Mouse (Mus musculus): ENCODE results near the gene Rars.

Rars gene

DNA sequence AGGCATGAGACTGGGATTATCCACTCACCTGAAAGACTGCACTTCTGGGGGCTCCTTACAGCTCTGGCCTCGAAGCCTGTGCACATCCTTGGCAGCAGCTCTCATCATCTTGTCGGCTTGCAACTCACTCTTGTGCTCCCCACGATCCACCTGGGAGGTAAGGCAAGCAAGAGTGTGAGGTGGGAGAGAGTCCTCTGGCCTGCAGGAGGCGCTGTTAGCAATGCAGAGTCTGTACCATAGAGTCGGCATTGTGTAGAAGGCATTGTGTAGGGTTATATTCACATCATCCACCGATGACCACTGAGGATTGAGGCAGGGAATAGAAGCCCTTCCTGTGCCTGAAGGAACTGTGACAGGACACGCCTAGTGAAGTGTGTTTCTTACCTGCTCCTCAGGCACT is 6.0 kb upstream of the Rars start:
- in situ Hi-C loops (cut with MboI, MseI), result loop anchor here in 1 of 2 experiments (25.0 kb wide), 1 partner anchor 1003 kb away; the partner anchor contains the start of gene Spdl1

DNA sequence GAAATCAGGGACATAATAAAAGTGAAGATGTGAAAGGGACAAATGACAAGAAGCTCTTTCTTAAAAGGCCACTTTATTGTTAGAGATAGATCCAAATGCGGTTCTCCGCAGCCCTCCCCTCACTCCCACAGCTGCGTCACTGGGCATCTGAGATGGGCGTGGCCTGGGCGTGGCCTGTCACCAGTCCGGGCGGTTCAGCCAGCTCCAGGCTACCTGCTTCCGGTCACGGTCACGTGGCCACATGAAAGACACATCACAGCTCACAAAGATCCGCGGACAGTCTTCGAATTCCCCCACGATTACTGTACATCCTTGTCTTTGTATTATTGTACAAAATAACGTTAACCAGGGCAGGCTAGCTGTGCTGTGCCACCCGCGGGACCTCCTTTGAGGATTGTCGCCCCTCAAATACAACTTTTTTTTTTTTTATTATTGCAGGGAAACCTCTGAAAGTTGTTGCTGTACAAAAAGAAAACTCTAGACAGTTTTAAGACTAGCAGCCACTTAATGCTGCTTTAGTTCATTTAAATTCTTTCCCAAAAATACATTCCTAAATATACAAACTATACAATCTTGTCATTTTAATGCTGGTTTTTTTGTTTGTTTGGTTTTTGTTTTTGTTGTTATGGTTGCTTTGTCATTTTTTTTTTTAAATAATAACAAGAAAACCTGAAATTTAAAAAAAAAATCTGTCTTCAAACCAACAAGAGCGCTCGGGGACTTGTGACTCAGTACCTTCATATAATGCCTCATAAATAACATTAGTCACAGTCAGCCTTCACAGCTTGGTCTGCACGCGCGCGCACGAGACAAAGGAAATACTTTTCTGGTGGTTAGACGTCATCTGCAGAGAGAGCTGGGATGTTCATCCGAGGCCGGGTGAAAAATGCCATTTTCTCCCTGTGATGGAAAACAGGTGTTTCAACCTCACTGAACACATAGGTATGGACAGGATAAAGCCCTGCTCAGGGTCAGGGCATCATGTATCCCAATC is 4.3 kb upstream of the Rars start:
- in situ Hi-C loops (cut with MboI, MseI), result loop anchor here (10.0 to 25.0 kb wide), 3 partner anchors 1001 to 1304 kb away; partner anchors contain the start of gene Spdl1 (in 2 of the 2)

DNA sequence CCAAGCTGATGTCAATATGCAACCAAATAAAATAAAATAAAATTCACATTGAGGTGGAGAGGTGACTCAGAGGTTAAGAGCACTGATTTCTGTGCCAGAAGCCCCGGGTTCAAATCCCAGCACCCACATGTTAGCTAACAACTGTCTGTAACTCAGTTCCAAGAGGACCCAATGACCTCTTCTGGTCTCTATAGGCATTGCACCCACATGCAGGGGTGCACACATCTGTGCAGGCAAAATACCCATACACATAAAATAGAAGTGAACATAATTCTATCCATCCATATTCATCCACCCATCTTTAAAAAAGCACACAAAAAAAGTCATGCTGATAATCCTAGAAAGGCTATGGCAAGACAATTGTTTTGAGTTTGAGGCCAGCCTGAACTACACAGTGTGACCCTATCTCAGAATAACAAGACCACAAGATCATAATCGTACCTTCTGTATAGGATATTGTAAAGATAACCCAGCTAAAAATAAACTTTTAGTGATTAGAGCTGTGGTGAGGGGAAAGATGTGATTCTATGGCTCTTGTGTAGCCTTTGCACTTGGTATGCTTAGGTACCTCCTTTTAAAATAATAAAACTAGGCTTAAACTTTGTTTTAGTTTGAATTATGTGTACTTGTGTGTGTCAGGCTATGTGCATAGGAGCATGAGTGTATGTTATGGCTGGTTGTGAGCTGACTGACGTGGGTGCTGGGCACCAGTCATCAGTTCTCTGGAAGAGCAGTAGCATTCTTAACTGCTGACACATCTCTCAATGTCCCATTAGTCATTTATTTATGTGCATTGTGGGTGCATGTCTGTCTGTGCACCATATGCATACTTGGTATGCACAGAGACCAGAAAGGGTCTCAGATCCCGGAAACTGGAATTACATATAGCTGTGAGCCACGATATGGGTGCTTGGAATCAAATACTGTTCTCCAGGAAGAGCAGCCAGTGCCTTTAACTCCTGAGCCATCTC is 3.1 kb upstream of the Rars start:
- in situ Hi-C loops (cut with MboI, MseI), result loop anchor here (10.0 to 25.0 kb wide), 3 partner anchors 1000 to 1303 kb away; partner anchors contain the start of gene Spdl1 (in 2 of the 2)

DNA sequence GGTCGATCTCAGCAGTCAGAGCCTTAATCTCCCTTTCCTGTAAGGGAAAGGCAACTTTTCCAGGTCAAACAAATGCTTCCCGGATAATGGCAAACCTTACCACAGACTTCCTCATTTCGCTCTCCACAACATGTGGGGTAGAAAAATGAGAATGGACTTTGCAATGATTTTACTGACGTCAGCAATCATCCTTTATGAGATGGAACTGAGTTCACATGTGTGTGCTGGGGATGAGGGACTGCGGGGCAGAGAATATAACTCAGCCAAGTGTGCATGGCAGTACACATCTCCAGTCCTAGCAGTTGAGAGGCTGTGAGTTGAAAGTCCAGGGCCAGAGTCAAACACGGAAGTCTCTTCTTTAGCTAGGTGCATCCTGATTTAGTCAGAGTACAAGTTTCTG is 1.0 kb downstream of the Rars start:
- in situ Hi-C loops (cut with MboI, MseI), result loop anchor here (5.0 to 25.0 kb wide), 5 partner anchors 36 to 1298 kb away; partner anchors contain the start of genes Pank3 (in 2 of the 2), Spdl1 (in 2 of the 2) and Fbll1 (in 1 of the 2)

DNA sequence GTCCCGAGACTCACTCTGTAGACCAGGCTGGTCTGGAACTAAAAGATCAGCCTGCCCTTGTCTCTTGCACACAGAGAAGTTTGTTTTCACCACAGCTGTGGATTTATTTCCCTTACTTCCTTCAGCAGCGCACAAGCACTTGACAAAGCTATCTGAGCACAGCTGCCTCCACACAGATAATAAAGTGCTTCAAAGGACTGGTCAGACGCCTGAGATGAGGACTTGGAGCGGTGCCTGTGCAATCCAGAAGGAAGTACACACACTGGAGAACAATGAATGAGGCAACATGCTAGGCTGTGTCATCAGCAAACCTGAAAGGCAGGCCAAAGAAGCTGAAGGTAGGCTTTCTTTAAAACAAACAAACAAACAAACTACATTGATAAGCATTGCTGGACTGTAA is 2.2 kb downstream of the Rars start:
- in situ Hi-C loops (cut with MboI, MseI), result loop anchor here (5.0 to 25.0 kb wide), 5 partner anchors 35 to 1297 kb away; partner anchors contain the start of genes Pank3 (in 2 of the 2), Spdl1 (in 2 of the 2) and Fbll1 (in 1 of the 2)

DNA sequence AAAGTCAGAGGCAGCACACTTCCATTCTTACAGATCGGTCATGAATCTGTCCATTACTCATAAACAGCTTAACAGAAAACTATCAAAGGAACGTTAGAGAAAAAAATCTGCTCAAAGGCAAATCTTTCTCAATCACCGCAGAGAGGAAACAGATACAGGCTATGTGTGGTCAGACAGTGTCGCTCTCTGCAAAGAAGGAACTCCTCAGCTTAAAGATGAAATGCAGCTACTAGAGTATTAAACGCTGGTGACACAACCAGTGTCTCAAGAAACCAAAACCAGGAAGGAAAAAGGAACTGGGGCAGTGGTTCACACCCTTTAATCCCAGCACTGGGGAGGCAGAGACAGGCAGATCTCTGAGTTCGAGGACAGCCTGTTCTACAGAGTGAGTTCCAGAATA is 6.6 kb downstream of the Rars start:
- in situ Hi-C loops (cut with MboI, MseI), result loop anchor here in 1 of 2 experiments (25.0 kb wide), 1 partner anchor 990 kb away; the partner anchor contains the start of gene Spdl1

DNA sequence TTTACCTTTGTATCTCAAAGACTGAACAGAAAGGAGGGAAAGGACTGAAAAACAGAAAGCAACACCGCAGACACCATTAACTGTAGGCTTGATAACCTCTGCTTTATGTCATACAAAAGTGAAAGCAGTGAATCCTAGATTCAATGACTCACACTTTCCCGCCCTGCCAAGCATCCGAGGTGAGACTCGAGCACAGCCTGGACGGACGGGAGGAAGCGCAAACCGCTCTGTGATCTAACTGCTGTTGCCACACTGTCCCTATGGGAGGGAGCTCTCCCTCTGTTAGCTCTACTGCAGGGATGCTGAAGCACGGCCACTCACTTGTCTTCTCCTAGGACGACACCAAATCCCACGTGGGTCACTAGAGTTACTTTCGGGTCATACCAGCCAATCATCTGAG is 18.0 kb downstream of the Rars start:
- in situ Hi-C loops (cut with MboI, MseI), result no loop called here

DNA sequence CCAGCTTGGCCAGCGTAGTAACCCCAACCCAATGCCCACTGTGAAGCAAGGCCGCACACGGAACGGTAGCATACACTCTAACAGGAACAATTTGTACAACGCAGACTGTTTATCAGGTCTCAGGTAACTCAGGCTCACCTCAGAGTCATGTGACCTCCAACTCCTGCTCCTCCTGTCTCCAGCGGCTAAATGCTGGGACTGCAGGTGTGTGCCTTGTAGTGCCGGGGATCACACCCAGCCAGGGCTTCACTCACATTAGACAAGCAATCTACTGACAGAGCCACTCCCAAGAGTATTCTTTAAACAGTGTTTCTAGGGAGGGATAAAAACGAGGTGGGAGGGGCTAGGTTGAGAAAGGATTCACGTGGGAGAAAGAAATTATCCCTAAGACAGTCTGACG is 22.8 kb downstream of the Rars start:
- in situ Hi-C loops (cut with MboI, MseI), result no loop called here

DNA sequence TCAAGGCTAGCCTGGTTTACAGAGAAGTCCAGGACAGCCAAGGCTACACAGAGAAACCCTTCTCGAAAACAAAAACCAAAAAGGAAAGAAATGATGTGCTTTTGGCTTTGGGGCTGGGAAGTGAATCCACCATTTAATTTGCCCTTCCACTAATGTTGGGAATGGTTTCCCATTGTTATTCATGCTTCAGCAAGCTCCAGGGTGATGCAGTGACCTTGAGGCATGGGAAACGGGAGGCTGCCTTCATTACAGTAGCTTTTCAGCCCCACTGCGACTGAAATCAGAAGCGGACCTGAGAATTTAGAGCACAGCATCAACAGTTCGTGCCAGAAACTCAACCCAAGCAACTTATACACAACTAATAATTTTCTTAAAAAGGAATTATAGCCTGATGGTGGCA is 33.0 kb downstream of the Rars start:
- in situ Hi-C loops (cut with MboI, MseI), result no loop called here

DNA sequence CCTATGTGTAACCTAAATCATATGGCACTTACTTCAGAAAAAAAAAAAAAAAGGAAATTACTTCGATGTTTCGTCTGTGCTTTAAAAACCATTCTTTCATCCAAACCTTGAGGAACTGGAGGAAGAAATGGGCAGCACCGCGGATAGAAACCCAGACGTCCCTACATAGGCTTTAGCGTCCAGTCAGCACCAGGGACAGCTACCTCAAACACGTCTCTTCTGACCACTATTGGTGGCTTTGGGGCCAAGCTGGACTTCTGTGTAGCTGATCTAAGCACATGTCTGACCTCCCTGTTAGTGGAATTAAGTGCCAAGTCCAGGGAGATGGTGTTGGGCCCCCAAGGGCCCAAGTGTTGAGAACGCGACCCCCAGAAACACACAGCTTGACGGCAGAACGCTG is 35.4 kb downstream of the Rars start, which contains the start of gene Fbll1:
Gene Fbll1, minus strand, starts transcription at position 11 of the 400 bp plus-strand sequence.
- in situ Hi-C loops (cut with MboI, MseI), result loop anchor here in 1 of 2 experiments (5.0 to 25.0 kb wide), 2 partner anchors 33 to 1087 kb away; partner anchors contain the start of gene Rars

DNA sequence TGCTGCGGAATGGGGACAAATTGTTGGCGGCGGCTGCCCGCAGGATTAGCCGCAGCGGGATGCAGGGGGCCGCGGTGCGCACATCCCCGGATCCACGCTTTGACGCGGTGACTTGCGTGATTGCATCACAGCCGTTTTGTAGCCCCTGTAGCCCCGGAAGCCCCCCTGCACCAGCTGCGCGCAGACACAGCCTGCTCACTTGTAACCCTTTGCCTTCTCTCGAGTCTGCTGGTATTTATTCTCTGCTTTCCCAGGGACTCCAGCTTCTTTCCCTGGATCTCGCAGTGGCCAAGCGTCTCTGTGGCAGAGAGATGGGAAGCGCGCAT is 35.8 kb downstream of the Rars start:
- in situ Hi-C loops (cut with MboI, MseI), result loop anchor here in 1 of 2 experiments (5.0 to 25.0 kb wide), 2 partner anchors 34 to 1086 kb away; partner anchors contain the start of gene Rars

DNA sequence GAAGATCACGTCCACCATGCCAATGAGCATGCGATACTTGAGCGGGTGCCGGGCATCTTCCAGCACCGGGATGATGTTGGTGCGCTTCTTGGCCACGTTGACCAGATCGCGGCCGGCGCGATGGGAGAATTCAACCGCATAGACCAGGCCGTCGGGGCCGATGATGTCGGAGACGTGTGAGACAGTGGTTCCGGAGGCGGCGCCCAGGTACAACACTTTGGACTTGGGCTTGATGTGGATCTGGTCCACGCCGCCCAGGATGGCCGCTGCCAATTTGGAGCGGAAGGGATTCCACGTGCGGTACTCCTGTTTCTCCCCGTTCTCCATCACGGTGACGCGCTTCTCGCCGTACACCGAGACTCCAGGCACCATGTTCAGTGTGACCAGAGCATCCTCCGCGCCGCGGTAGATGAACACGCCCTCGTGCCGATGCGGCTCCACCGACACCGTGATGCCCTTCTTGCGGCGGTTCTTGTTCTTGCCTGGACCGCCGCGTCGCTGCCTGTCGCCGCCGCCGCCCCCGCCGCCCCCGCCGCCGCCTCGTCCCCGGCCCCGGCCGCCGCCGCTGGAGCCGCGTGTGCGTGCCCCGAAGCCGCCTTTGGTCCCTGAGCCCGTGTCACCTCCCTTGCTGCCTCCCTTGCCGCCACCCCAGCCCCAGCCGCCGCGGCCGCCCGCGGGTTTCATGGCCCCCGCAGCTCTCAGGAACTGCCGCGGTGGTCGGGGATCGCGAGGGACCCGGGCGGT is 36.4 kb downstream of the Rars start:
- in situ Hi-C loops (cut with MboI, MseI), result loop anchor here in 1 of 2 experiments (5.0 to 25.0 kb wide), 2 partner anchors 34 to 1086 kb away; partner anchors contain the start of gene Rars

DNA sequence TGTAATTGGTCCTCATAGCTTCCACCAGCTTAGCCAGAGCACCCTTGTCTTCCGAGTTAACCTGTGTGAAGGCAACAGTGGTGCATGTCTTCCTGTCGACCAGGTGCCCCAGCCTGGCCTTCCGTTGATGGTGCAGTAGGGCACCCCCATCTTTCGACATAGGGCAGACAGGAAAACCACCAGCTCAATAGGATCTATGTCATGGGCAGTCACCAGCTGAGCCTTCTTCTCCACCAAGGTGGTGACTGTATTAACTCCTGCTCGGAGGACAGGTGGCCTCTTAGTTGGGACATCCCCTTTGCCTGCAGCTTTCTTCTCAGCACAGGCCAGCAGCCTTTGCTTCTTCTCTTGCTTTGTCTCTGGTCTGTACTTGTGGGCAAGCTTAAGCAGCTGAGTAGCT is 41.5 kb downstream of the Rars start:
- in situ Hi-C loops (cut with MboI, MseI), result loop anchor here in 1 of 2 experiments (25.0 kb wide), 1 partner anchor 1080 kb away; no protein-coding TSS in a partner anchor

DNA sequence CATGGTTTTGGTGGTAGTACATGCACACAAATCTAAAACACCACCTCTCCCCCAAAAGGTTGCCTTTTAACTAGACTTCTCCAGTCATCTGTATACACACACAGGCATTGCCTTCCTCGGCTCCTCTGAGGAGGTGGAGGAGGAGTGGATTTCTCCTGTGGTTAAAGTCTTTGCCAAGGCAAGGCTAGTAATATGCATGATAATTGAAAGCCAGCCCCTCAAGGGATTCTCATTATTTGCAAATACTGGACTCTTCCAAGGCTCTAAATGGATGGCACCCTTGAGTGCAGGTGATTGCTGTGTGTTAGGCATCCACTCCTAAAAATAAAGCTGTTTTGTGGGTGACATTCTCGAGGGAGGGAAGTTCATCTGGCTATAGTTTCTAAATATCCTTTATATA is 45.9 kb downstream of the Rars start:
- in situ Hi-C loops (cut with MboI, MseI), result loop anchor here in 1 of 2 experiments (25.0 kb wide), 1 partner anchor 1076 kb away; no protein-coding TSS in a partner anchor

DNA sequence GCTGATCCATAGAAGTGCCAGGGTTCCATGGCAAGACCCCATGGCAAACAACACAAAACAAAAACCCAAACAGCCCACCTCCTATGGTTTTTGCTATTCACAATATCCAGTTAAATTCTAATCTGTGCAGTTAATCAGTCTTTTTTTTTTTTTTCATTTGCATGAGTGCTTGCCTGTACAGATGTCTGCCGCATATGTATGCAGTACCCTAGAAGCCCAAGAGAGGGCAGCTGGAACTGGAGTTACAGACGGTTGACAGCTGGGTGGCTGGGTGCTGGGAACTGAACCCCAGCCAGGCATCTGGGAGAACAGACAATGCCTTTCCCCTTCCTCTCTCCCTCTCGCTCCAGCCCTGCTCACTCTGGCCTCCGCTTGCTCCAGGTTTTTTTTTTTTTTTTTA is 49.8 kb downstream of the Rars start:
- in situ Hi-C loops (cut with MboI, MseI), result loop anchor here in 1 of 2 experiments (25.0 kb wide), 1 partner anchor 1072 kb away; no protein-coding TSS in a partner anchor

DNA sequence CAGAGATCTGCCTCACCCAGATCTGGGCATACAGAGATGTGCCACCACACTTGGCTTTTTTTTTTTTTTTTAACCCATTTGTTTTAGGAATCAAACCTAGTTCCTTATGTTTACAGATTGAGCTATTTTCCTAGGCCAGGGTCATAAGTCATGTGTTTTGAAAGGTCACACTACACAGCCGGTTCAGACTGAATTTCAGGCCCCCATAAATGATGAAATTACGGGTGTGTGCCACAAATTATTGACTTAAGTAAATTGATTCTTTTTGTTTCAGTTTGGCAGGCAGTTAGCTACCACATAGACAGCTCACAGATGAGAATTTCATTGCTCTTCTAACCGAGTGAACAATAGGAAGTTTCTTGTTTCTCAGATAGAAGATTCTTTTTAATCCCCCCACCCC is 50.3 kb downstream of the Rars start:
- in situ Hi-C loops (cut with MboI, MseI), result loop anchor here in 1 of 2 experiments (25.0 kb wide), 1 partner anchor 1072 kb away; no protein-coding TSS in a partner anchor

DNA sequence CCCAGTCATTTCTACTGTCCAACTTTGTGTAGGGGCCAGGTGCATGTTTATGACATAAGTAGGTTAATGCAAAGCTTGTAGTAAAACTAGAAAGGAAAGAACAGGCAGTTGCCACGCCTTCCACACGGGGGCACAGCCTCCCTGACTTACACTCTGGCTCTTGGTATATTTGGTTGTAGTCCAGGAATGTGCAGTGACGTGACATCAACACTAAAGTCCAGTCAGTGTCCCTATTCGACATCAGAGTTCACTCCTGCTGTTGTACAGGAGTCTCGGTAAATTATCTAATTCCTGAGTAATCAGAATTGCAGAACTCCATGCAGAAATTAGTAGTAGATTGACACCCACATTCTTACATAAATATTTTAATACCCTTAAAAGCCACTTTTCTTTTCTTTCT is 51.3 kb downstream of the Rars start:
- in situ Hi-C loops (cut with MboI, MseI), result loop anchor here in 1 of 2 experiments (25.0 kb wide), 1 partner anchor 1071 kb away; no protein-coding TSS in a partner anchor

DNA sequence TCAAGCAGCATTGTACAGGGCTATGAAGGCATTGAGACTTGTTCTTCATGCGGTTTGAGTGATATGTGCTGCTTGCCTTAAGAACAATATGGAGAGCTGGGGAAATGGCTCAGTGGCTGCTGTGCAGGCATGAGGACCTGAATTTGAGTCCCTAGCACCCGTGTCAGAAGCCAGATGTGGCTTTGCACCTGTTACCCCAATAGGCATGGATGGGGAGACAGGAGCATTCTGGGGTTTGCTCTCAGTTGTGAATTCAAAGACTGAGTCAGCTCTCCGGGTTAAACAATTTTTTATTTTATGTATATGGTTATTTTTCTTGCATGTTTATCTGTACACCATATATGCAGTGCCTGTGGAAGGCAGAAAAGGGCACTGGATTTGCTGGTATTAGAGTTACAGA is 51.9 kb downstream of the Rars start:
- in situ Hi-C loops (cut with MboI, MseI), result loop anchor here in 1 of 2 experiments (25.0 kb wide), 1 partner anchor 1070 kb away; no protein-coding TSS in a partner anchor

DNA sequence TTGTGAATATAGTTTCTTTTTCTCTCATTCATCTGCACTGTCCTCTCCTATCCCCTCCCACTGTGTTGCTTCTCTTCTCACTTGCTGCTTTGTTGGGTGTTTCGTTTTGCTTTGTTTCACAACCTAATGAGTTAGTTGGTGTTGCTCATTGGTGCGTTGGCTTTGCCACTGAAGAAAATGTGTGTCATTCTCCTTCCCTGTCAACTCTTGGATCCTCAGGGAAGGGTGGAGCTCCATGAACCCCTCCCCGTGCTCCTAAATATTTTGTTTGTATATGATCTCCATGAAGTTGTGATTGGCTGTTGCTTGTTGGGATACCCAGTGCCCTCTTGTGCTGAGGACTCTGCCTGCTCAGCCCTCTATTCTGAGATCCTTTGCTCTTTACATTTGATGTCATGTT is 54.0 kb downstream of the Rars start:
- in situ Hi-C loops (cut with MboI, MseI), result loop anchor here in 1 of 2 experiments (25.0 kb wide), 1 partner anchor 1068 kb away; no protein-coding TSS in a partner anchor

DNA sequence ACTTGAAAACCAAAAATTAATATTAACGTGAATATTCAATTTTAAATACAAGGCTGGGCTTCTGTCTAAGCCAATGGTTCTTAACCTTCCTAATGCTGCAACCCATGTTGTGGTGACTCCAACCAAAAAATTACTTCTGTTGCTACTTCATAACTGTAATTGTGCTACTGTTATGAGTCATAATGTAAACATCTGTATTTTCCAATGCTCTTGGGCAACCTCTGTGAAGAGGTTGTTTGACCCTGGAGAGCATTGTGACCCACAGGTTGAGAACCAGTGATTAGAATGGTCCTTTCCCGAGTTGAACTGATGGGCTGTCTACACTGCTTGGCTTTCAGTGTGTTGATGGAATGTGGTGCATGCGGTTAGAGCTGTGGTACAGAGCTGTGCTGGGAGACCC is 57.9 kb downstream of the Rars start:
- in situ Hi-C loops (cut with MboI, MseI), result loop anchor here in 1 of 2 experiments (25.0 kb wide), 1 partner anchor 1064 kb away; no protein-coding TSS in a partner anchor
